Mouse (Mus musculus) urinary bladder, adult 18-20 months (tissue): Measurements from ENCODE around the gene Jakmip3.
A peak's percentile ranks its signal among the peaks of the same experiment; 100 is the strongest.

Source experiments
- DNase-seq, 2 experiments: peaks; one replicate each; pipeline ENCODE4 v3.0.0; 2022; ENCODE audit warnings: low spot score in 2 of 2, mixed read lengths in 2 of 2

Gene Jakmip3

DNA sequence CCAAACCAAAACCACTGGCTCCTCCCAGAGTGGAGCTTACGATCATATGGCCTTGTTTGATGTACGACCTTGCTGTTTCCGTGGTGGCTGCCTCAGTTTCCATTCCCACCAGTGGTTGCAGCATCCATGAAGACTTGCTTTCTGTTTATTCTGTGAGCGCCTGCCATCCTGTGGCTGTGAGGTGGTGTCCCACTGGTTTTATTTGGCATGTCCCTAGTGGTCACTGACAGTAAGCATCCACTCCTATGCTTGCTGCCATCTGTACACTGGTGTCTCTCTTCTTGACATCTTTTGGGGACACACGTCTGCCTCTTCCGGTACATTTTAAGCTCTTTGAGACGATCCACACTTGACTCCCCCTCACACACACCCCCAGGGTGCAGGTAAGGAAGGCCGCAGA, 7.2 kb downstream of the Jakmip3 start:
- DNase-seq, result no peak

GRCm38 (mm10) chr7:138948309-138948708, 7.8 kb downstream of the Jakmip3 start:
- no peak for DNase-seq

- DNase-seq, result no peak
Measured at GRCm38 (mm10) chr7:138955787-138956186, 15.3 kb downstream of the Jakmip3 start.

DNA sequence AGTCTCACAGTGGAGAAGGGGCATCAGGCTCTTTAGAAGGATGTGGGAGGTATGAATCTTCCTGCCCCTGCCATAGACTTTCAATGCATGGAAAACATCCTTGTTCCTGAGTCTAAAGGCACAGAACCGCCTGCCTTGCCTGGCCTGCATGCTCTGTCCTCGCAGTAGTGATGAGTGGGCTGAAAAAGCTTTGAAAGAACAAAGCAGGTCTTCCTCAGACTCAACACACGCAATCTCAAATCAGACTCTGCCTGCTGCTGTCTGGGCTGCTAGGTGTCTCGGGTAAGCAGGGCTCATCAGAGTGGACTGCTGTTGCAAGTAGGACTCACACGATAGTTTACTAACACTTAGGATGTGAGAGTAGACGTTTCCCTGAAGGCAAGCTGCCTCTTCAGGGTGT, 16.6 kb downstream of the Jakmip3 start:
- DNase-seq, result no peak

DNA sequence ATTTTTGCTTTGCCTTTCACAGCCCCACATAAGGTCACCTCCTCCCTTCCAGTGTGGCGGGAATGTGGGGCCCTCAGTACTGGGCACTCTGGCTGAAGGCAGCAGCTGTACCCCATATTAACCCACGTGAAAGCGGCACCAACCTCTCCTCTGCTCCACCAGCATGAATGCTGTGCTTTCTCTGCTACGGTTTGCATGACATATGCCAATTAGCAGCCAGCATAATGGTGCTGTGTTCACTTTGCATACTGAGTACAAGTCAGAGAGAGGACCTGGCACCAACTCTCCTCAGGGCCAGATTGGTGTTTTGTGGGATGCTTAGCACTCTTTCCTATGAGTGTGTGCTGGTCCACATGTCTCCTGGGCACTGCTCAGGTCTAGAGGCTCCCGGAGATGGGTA, 19.2 kb downstream of the Jakmip3 start:
- no peak for DNase-seq

- no peak for DNase-seq
Measured at GRCm38 (mm10) chr7:138963756-138964155, 23.2 kb downstream of the Jakmip3 start.

DNA sequence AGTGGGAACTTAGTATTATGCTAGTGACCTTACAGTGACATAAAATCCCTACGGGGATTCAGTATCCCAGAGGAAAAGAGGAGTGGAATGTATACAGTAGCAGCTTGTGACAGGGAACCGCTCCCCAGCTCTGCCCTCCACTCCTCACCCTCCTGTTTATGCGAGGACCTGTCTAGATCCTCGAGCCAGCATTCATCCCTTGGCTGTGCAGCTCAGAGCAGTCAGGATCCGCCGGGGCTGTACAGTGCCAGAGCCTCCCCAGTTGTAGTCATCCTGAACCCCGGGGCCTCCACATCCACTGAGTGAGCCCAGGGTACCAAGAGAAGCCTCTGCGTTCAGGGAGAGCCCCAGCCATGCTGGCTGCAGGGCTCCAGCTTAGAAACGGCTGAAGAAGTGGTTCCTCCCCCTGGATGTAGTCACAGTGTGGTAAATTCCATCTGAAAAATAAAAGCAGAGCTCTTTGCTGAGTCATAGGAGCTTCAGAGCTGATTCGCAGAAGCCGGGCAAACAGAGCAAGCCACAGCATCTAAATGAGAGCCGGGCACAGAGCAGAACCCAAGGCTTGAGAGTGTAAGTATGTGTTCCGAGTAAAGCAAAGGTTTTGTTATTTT, 27.6 kb downstream of the Jakmip3 start:
- no peak for DNase-seq

DNA sequence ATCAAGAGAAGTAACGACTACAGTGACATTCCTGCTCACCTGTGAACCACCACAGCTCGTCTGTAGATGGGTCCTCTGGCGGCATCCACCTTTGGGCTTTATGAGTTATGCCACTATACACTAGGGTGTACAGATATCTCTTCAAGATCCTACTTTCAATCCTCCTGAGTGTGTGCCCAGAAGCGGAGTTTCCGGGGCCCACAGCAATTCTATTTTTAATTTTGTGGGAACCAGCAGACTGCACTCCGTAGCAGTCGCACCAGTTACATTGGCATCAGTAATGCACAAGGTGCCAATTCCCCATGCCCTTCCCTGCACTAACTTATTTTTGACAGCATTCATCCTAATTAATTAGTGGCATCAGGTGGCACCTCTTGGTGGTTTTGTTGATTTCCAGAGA, 37.0 kb downstream of the Jakmip3 start:
- DNase-seq, result no peak

DNA sequence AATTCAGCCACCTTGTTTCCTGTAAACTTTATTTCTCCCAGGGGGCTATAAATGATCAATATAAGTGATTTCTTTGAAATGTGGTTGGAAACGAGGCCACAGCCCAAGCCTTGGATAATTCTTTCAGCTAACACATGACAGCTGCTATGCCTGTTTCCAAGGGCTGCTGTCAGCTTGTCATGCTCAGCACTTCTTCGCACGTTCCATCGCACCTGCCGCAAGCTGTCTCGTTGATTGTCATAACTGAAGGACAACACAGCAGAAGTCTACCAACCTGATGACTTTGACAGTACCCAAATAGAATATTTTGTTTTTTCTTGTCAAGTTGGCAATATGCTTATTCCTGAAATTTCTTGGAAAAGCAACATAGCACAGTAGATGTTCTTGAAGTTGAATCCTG, 44.0 kb downstream of the Jakmip3 start:
- DNase-seq, result no peak

DNA sequence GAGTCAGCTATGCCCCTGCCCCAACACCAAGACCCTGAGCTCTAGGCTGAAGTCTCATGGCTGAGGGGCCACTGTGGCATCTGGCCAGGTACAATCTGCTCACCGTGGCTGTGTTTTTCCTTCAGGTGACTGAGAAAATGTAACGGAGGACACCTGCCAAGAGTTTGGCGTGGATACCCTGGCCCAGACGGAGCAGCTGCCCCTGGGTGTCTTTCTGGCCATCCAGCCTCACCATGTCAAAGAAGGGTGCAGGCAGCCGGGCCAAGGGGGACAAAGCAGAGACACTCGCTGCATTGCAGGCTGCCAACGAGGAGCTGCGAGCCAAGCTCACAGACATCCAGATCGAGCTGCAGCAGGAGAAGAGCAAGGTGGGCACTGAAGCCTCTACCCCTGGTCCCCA, 48.6 kb downstream of the Jakmip3 start:
- DNase-seq, result no peak

DNA sequence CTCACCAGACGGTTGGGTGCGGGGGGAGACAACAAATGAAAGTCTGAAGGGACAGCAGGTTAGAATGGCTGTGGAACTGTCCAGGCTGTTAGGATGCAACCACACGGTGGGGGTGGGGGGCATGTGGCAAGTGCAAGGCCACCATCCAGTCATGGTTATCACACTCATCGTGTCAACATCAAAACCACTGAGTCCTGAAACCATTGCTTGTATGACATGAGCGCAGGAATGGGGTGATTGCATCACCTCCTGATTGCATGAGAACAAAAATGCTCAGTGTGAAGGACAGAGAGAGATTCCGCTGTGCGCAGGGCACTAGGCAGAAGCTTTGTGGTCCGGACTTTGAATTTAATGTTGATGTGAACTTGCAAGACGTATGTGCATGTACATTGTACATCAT, 62.2 kb downstream of the Jakmip3 start:
- DNase-seq, result no peak

GRCm38 (mm10) chr7:139003250-139003649, 62.7 kb downstream of the Jakmip3 start:
- no peak for DNase-seq

GRCm38 (mm10) chr7:139009786-139010502, 69.4 kb downstream of the Jakmip3 start:
- DNase-seq, result no peak

DNA sequence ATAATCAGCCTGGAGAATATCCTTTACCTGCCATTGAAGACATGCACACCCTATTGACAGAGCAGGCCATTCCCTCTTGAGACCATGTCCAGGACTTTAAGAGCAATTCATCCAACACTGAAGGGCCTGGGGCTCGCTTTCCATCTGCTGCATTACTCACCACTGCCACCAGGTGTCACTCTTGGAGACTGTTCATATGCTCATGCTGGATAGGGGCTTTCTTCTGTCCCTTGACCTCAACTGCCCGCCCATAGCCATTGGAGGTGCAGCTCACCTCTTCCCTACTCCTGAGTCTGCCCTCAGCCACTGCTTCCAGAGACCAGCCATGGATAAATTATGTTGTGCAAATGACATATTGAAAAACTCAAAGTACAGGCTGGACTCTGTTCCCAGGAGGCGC, 70.5 kb downstream of the Jakmip3 start:
- peak in 1 of 2 experiments; percentile 25 for DNase-seq

- DNase-seq, result no peak
Measured at GRCm38 (mm10) chr7:139011586-139011985, 71.1 kb downstream of the Jakmip3 start.

DNA sequence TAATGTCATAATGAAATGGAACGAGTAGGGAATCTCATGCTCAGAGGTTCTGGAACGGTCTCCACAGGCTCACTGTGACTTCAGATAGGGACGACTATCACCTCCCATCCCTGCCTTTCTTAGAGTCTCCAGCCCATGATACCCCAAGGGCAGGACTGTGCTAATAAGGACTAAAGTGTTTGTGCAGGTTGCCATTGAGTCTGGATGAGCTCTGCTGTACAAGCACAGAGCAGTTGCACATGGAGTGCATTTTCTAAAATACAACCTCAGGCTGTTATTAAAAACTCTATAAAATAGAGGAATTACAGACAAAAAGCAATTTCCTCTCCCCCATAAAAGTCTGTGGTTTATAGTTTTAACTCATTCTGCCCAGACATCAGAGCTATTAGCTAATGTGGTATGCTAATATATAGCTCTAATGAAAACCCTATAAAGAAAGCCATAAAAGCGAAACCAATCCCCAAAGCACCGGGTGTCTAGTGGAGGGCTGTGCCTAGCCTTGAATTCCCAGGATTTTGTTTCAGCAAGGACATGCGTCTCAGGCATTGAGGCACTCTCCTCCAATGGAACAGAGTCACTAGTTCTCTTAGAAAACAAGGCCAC, 72.3 kb downstream of the Jakmip3 start:
- DNase-seq, result no peak

- DNase-seq, result no peak
Measured at GRCm38 (mm10) chr7:139015143-139015542, 74.6 kb downstream of the Jakmip3 start.

DNA sequence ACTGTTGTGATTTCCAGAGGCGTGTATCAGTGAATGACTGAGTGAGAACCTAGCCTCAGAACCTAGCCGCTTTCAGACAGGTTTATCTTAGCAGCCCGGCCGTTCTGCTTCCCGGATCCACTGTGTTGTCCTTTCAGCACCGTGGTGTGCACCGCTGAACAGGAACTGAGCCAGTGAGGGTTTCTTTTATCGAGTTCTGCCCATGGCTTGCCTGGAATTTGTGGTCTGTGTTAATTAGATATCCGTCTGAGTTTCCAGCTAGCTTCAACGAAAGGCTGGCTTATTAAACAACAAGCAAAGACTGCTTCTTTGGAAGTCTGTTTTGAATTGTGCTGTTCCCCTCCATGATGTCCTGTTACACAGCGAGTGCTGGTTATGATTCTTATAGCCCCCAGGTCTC, 75.8 kb downstream of the Jakmip3 start:
- DNase-seq, result no peak

DNA sequence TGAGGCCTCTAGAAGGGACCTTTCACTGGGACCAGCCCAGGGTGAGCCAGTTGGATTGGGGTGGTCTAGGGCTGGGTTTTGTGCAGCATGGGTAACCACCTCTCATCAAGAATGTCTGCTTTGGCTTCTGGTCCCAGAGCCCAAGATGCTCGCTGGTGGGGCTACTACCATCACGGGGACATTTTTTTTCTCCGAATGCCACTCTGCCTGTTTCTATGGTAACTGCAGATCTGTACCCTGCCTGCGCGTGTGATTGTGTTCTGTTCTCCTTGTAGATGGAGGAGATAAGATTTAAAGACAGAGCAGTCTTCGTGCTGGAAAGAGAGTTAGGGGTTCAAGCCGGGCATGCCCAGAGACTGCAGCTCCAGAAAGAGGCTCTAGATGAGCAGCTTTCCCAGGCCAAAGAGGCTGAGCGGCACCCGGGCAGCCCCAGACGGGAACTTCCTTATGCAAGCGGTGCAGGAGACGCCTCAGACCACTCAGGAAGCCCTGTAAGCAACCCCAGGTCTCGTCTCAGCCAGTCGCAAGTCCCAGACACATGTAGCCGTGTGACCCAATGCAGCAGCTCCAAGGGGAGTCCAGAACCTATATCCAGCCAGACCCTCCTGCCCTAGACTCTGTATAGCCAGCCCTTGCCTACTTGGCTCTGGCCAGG, 76.8 kb downstream of the Jakmip3 start:
- DNase-seq, result no peak

DNA sequence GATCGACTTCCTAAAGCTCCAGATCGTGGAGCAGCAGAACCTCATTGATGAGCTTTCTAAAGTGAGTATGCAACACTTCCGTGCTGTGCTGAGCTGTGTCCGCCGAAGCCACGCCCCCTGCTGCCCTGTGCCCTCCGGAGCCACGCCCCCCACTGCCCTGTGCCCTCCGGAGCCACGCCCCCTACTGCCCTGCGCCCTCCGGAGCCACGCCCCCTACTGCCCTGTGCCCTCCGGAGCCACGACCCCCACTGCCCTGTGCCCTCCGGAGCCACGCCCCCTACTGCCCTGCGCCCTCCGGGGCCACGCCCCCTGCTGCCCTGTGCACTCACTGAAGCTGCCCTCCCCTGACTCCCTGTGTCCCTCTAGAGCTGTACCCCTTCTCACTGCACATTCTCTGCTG, 80.4 kb downstream of the Jakmip3 start:
- no peak for DNase-seq

GRCm38 (mm10) chr7:139021326-139021725, 80.8 kb downstream of the Jakmip3 start:
- no peak for DNase-seq

DNA sequence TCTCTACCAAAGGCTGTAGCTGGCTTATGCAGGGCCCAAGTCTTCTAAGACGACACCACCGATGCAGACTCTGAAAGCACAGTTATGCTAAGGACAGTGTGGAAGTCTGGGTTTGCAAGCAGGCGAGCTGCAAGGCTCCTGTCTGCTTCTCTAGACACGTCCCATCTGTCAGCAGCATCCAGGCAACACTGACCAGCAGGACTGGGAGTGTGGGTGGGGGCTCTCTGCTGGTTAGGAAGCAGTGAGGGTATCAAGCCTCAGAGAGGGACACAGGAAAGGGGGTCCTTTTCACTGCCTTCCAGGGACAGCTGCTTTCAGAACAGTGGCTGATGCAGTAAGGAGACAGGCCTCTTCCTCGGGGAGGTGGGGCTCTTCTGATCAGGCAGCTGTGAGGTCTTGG, 86.6 kb downstream of the Jakmip3 start:
- no peak for DNase-seq

- DNase-seq, result no peak
Measured at GRCm38 (mm10) chr7:139031215-139031614, 90.7 kb downstream of the Jakmip3 start.
